Mouse (Mus musculus) embryonic fibroblast, embryonic 13.5 days (primary cell): ENCODE measurements around the gene Spata1. TPM values are rescaled to one million over a fixed set of nuclear protein-coding genes. Genes with fewer than 3 reads are reported as not detected.
A peak's percentile ranks its signal among the peaks of the same experiment; 100 is the strongest.

Experiments used
- H3K27ac ChIP-seq: 2 replicates; pipeline ENCODE4 v1.5.1; 2012; ENCODE audit warnings: low read length, control low read depth, inconsistent platforms; ENCODE audit not compliant: insufficient read depth
- H3K4me1 ChIP-seq: 2 replicates; pipeline ENCODE4 v1.6.1; 2011; ENCODE audit warnings: low read length; ENCODE audit not compliant: control insufficient read depth, insufficient read depth
- H3K4me3 ChIP-seq: 2 replicates; pipeline ENCODE4 v1.5.1; 2011; ENCODE audit warnings: mild to moderate bottlenecking, control low read depth, low read length; ENCODE audit not compliant: insufficient read depth
- CTCF ChIP-seq: IDR thresholded peaks from 2 replicates; pipeline ENCODE4 v1.5.1; 2011; ENCODE audit warnings: mild to moderate bottlenecking, control low read depth, low read length, moderate library complexity, borderline replicate concordance; ENCODE audit not compliant: insufficient read depth
- POLR2A ChIP-seq: IDR thresholded peaks from 2 replicates; pipeline ENCODE4 v1.6.1; 2011; ENCODE audit warnings: low read depth, mild to moderate bottlenecking, control low read depth, low read length, moderate library complexity
- polyA plus RNA-seq: library from polyadenylated mRNA; stranded (reverse); fragments of >200 nt; gene quantifications from 2 replicates; pipeline ENCODE4 v1.2.4, GENCODE M21; 2011; ENCODE audit warnings: low read depth; ENCODE audit not compliant: missing spikeins, insufficient read length

The Spata1 gene
- polyA plus RNA-seq, 1 experiment = 6.1 TPM

- Histone ChIP-seq H3K27ac (no peak overlapping the region), H3K4me3 (no peak overlapping the region), H3K4me1 (no peaks in the 10 kb centered on the region)
- TF ChIP-seq CTCF = no peak
- no peak for TF ChIP-seq POLR2A
These were observed 36.6 kb downstream of the Spata1 start for GRCm38 (mm10) chr3:146462939-146463338.

GRCm38 (mm10) chr3:146451375-146451774 lies 48.2 kb downstream of the Spata1 start:
- Histone ChIP-seq H3K4me1 (no peaks in the 10 kb centered on the region), H3K27ac (no peak overlapping the region), H3K4me3 (no peak overlapping the region)
- TF ChIP-seq POLR2A = no peak
- no peak for TF ChIP-seq CTCF

GRCm38 (mm10) chr3:146450371-146450841 lies 49.1 kb downstream of the Spata1 start:
- TF ChIP-seq CTCF (no peak), POLR2A (peak; percentile 98)
- Histone ChIP-seq H3K4me1 (no peaks in the 10 kb centered on the region), H3K4me3 (peak overlapping the region; percentile 65), H3K27ac (peak overlapping the region; percentile 62)

- TF ChIP-seq POLR2A (no peak), CTCF (no peak)
- Histone ChIP-seq H3K4me3 (peak within 1 kb of the TSS; percentile 65), H3K4me1 (no peaks in the 10 kb centered on the region), H3K27ac (peak within 1 kb of the TSS; percentile 62)
These were observed 49.8 kb downstream of the Spata1 start, which contains the start of gene Ctbs for GRCm38 (mm10) chr3:146449745-146450250. Ctbs (plus strand) TSS chr3:146449795.

GRCm38 (mm10) chr3:146448969-146449368 lies 50.6 kb downstream of the Spata1 start:
- Histone ChIP-seq H3K4me3 (no peak overlapping the region), H3K4me1 (no peaks in the 10 kb centered on the region), H3K27ac (no peak overlapping the region)
- TF ChIP-seq POLR2A (no peak), CTCF (no peak)

GRCm38 (mm10) chr3:146448372-146448771 lies 51.2 kb downstream of the Spata1 start:
- Histone ChIP-seq H3K27ac (no peak overlapping the region), H3K4me3 (no peak overlapping the region), H3K4me1 (no peaks in the 10 kb centered on the region)
- TF ChIP-seq CTCF (no peak), POLR2A (no peak)

GRCm38 (mm10) chr3:146447598-146447997 lies 52.0 kb downstream of the Spata1 start:
- Histone ChIP-seq H3K4me3 (no peak overlapping the region), H3K4me1 (no peaks in the 10 kb centered on the region), H3K27ac (no peak overlapping the region)
- TF ChIP-seq POLR2A (no peak), CTCF (no peak)

DNA sequence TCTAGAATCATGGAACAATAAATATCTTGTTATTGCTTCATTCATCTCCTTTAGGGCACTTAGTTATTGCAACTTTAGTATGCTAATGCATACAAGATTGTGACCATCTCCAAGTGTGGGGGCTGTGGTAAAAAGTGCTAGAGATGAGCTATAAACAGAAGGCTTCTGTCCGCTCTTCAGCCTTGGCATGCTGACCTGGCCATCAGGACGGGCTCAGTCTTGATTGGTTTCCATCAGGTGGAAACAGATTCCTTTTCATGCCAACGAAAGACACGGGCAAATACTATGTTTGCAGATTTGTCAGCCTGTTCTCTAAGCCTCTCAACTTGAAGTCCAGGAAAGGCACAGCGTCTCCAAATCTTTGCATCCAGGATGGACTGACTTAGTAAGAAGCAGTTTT lies 52.4 kb downstream of the Spata1 start:
- Histone ChIP-seq H3K4me3 (no peak overlapping the region), H3K4me1 (no peaks in the 10 kb centered on the region), H3K27ac (no peak overlapping the region)
- no peak for TF ChIP-seq CTCF
- no peak for TF ChIP-seq POLR2A

- H3K4me3 ChIP-seq = no peak overlapping the region
- TF ChIP-seq CTCF = no peak
- no peak for TF ChIP-seq POLR2A
- H3K27ac ChIP-seq = no peak overlapping the region
- H3K4me1 ChIP-seq = no peaks in the 10 kb centered on the region
These were observed 54.7 kb downstream of the Spata1 start for GRCm38 (mm10) chr3:146444880-146445279.

- no peak overlapping the region for H3K27ac ChIP-seq
- no peak overlapping the region for H3K4me3 ChIP-seq
- H3K4me1 ChIP-seq = no peaks in the 10 kb centered on the region
- TF ChIP-seq CTCF (no peak), POLR2A (no peak)
These were observed 56.2 kb downstream of the Spata1 start for GRCm38 (mm10) chr3:146443380-146443779.
